Mouse (Mus musculus) intestine, embryonic 14.5 days (tissue): ENCODE results near the gene Ddx3x. TPM values are rescaled to one million over a fixed set of nuclear protein-coding genes. Genes with fewer than 3 reads are reported as not detected.
"Not testable (repeated sequence)": the region's sequence is repeated elsewhere in the genome, so short reads cannot be mapped to it uniquely, and the experiment has no call there.

ENCODE experiments used
- ATAC-seq: fragments of 200-750 bp; cut with Nextera tagmentation; replicated peaks from 2 replicates; pipeline ENCODE4 v1.8.0; 2017; ENCODE audit warnings: low read depth, moderate number of reproducible peaks, moderate TSS enrichment, moderate library complexity; ENCODE audit not compliant: low FRiP score, low TSS enrichment
- DNase-seq: peaks from one replicate; pipeline ENCODE4 v3.0.0-alpha.2; 2018; ENCODE audit warnings: low spot score
- H3K27ac ChIP-seq: fragments of 300-500 bp; sonication (generic); 2 replicates; pipeline ENCODE4 v1.5.1; 2014; ENCODE audit warnings: low read depth, mild to moderate bottlenecking, control low read depth
- H3K27me3 ChIP-seq: fragments of 300-500 bp; sonication (generic); replicated peaks from 2 replicates; pipeline ENCODE4 v1.6.1; 2014; ENCODE audit warnings: low read length, control low read depth; ENCODE audit not compliant: control insufficient read depth, insufficient read depth
- H3K36me3 ChIP-seq: fragments of 300-500 bp; sonication (generic); 2 replicates; pipeline ENCODE4 v1.6.1; 2014; ENCODE audit warnings: low read length, control low read depth; ENCODE audit not compliant: control insufficient read depth, insufficient read depth
- H3K4me1 ChIP-seq: fragments of 300-500 bp; sonication (generic); replicated peaks from 2 replicates; pipeline ENCODE4 v1.6.1; 2014; ENCODE audit warnings: low read length, control low read depth, mixed read lengths; ENCODE audit not compliant: control insufficient read depth, insufficient read depth
- H3K4me2 ChIP-seq: fragments of 300-500 bp; sonication (generic); 2 replicates; pipeline ENCODE4 v1.6.1; 2014; ENCODE audit warnings: low read length
- H3K4me3 ChIP-seq: fragments of 300-500 bp; sonication (generic); 2 replicates; pipeline ENCODE4 v1.5.1; 2014; ENCODE audit warnings: low read depth, low read length, control low read depth, mixed read lengths
- H3K9ac ChIP-seq: fragments of 300-500 bp; sonication (generic); 2 replicates; pipeline ENCODE4 v1.6.1; 2014; ENCODE audit warnings: mild to moderate bottlenecking, low read length
- H3K9me3 ChIP-seq: fragments of 300-500 bp; sonication (generic); 2 replicates; pipeline ENCODE4 v1.6.1; 2016; ENCODE audit warnings: low read length, control low read depth; ENCODE audit not compliant: control insufficient read depth
- WGBS: fragments of 180-500 bp; shearing (Covaris S2); extraction: QIAGEN DNeasy Blood & Tissue Kit; methylation state at CpG from one replicate; pipeline ENCODE4 v1.1.7; 2014; 5-methylcytosine and 5-hydroxymethylcytosine counted together
- polyA plus RNA-seq: library from polyadenylated mRNA; unstranded; fragments of >200 nt; fragmentation: Nextera tagmentation; extraction: Ambion mirVana; gene quantifications from 2 replicates; pipeline ENCODE4 v1.2.1, GENCODE M21; 2014

Ddx3x gene
- 140 and 170 TPM in 2 replicates for polyA plus RNA-seq

GRCm38 (mm10) chrX:13280409-13281328 lies at the start of gene Ddx3x:
TSS of gene Ddx3x (plus strand) at chrX:13280970.
- peak; percentile 94 for ATAC-seq

GRCm38 (mm10) chrX:13231243-13231642 lies 49.5 kb upstream of the Ddx3x start:
- Histone ChIP-seq H3K9ac (no peak overlapping the region), H3K4me3 (peak overlapping the region; percentile 37), H3K27me3 (0 out of 2 replicates have a peak, but pooled peaks cover 4% of the 10 kb centered on the region), H3K27ac (peak overlapping the region; percentile 36), H3K36me3 (no peaks in the 10 kb centered on the region), H3K4me2 (peak overlapping the region; percentile 57), H3K9me3 (no peaks in the 10 kb centered on the region), H3K4me1 (no peaks in the 10 kb centered on the region)
- DNase-seq (peak; percentile 52), ATAC-seq (peak; percentile 25; the same call in 1 of the 2 replicates)
- 35% methylated on average over 9 of the region's 9 CpGs for WGBS

More at GRCm38 (mm10) chrX:13280409-13281328, at the start of gene Ddx3x:
- Histone ChIP-seq H3K9me3 (no peaks in the 10 kb centered on the region), H3K4me2 (peak within 1 kb of the TSS; percentile 67), H3K4me1 (0 out of 2 replicates have a peak, but pooled peaks cover 4% of the 10 kb centered on the region), H3K27ac (peak within 1 kb of the TSS; percentile 99), H3K27me3 (no peaks in the 10 kb centered on the region), H3K9ac (peak within 1 kb of the TSS; percentile 99), H3K36me3 (peaks cover 22% of the 10 kb centered on the region), H3K4me3 (peak within 1 kb of the TSS; percentile 74)
- peak; percentile 96 for DNase-seq
- WGBS: under 1% methylated on average over 55 of the region's 57 CpGs

- not testable (repeated sequence) for H3K4me2 ChIP-seq, H3K4me3 ChIP-seq
Observed at GRCm38 (mm10) chrX:13232834-13233233, 47.9 kb upstream of the Ddx3x start.

GRCm38 (mm10) chrX:13233631-13234030 lies 47.1 kb upstream of the Ddx3x start:
- 70% methylated on average over 2 of the region's 2 CpGs for WGBS

More at GRCm38 (mm10) chrX:13232834-13233233, 47.9 kb upstream of the Ddx3x start:
- not testable (repeated sequence) for H3K9me3 ChIP-seq, H3K27ac ChIP-seq, DNase-seq, H3K36me3 ChIP-seq, H3K9ac ChIP-seq, ATAC-seq, H3K27me3 ChIP-seq, H3K4me1 ChIP-seq
- 88% methylated on average over 1 of the region's 1 CpGs for WGBS

GRCm38 (mm10) chrX:13234709-13235108 lies 46.1 kb upstream of the Ddx3x start:
- no peaks in the 10 kb centered on the region for H3K9me3 ChIP-seq
- 34% methylated on average over 4 of the region's 4 CpGs for WGBS
- H3K4me2 ChIP-seq: no peak overlapping the region
- no peak for DNase-seq
- H3K27ac ChIP-seq: no peak overlapping the region
- no peak for ATAC-seq
- no peak overlapping the region for H3K9ac ChIP-seq
- 0 out of 2 replicates have a peak, but pooled peaks cover 4% of the 10 kb centered on the region for H3K27me3 ChIP-seq
- no peaks in the 10 kb centered on the region for H3K4me1 ChIP-seq
- no peaks in the 10 kb centered on the region for H3K36me3 ChIP-seq
- no peak overlapping the region for H3K4me3 ChIP-seq

More at GRCm38 (mm10) chrX:13233631-13234030, 47.1 kb upstream of the Ddx3x start:
- Histone ChIP-seq H3K36me3 (no peaks in the 10 kb centered on the region), H3K4me3 (no peak overlapping the region), H3K9ac (no peak overlapping the region), H3K4me1 (no peaks in the 10 kb centered on the region), H3K27ac (no peak overlapping the region), H3K4me2 (no peak overlapping the region), H3K9me3 (no peaks in the 10 kb centered on the region), H3K27me3 (0 out of 2 replicates have a peak, but pooled peaks cover 4% of the 10 kb centered on the region)
- no peak for DNase-seq
- no peak for ATAC-seq

GRCm38 (mm10) chrX:13236100-13236568 lies 44.6 kb upstream of the Ddx3x start:
- peak; percentile 45; the same call in 1 of the 2 replicates for ATAC-seq
- 49% methylated on average over 2 of the region's 2 CpGs for WGBS

GRCm38 (mm10) chrX:13239455-13239854 lies 41.3 kb upstream of the Ddx3x start:
- H3K4me1 ChIP-seq: no peaks in the 10 kb centered on the region
- DNase-seq: no peak
- no peak overlapping the region for H3K4me2 ChIP-seq
- H3K27me3 ChIP-seq: peaks cover 6% of the 10 kb centered on the region; the same call in 1 of the 2 replicates
- no peak overlapping the region for H3K4me3 ChIP-seq
- H3K9me3 ChIP-seq: no peaks in the 10 kb centered on the region
- no peak overlapping the region for H3K9ac ChIP-seq
- 93% methylated on average over 6 of the region's 6 CpGs for WGBS
- H3K27ac ChIP-seq: no peak overlapping the region
- no peaks in the 10 kb centered on the region for H3K36me3 ChIP-seq
- no peak for ATAC-seq

More at GRCm38 (mm10) chrX:13236100-13236568, 44.6 kb upstream of the Ddx3x start:
- Histone ChIP-seq H3K27me3 (peaks cover 7% of the 10 kb centered on the region; the same call in 1 of the 2 replicates), H3K4me1 (no peaks in the 10 kb centered on the region), H3K4me2 (no peak overlapping the region), H3K4me3 (no peak overlapping the region), H3K9me3 (no peaks in the 10 kb centered on the region), H3K27ac (no peak overlapping the region), H3K36me3 (no peaks in the 10 kb centered on the region), H3K9ac (no peak overlapping the region)
- DNase-seq: no peak

- H3K27me3 ChIP-seq: peaks cover 6% of the 10 kb centered on the region; the same call in 1 of the 2 replicates
- H3K4me2 ChIP-seq: peak overlapping the region; percentile 58
- H3K36me3 ChIP-seq: no peaks in the 10 kb centered on the region
- no peaks in the 10 kb centered on the region for H3K9me3 ChIP-seq
- DNase-seq: no peak
- 0 out of 2 replicates have a peak overlapping the region, but pooled peaks have one; percentile 36 for H3K4me3 ChIP-seq
- H3K4me1 ChIP-seq: no peaks in the 10 kb centered on the region
- H3K9ac ChIP-seq: peak overlapping the region; percentile 62; the same call in 1 of the 2 replicates
- H3K27ac ChIP-seq: peak overlapping the region; percentile 97
- ATAC-seq: no peak
- WGBS: 27% methylated on average over 11 of the region's 11 CpGs
Observed at GRCm38 (mm10) chrX:13240646-13241425, 39.9 kb upstream of the Ddx3x start.
